Mouse (Mus musculus) ES-E14 (cell line): ENCODE measurements around the gene Dab2ip.

Experiments
- CHD2 ChIP-seq: IDR thresholded peaks from 2 replicates; pipeline ENCODE4 v1.6.1; 2014; ENCODE audit warnings: mild to moderate bottlenecking, low read depth, low read length, inconsistent platforms
- HCFC1 ChIP-seq: IDR thresholded peaks from 2 replicates; pipeline ENCODE4 v1.6.1; 2012; ENCODE audit warnings: low read length, inconsistent platforms, borderline replicate concordance; ENCODE audit not compliant: insufficient read depth
- MAFK ChIP-seq: IDR thresholded peaks from 2 replicates; pipeline ENCODE4 v1.6.1; 2014; ENCODE audit warnings: mild to moderate bottlenecking, low read depth, low read length, inconsistent platforms; ENCODE audit not compliant: insufficient read depth
- ZC3H11A ChIP-seq: IDR thresholded peaks from 2 replicates; pipeline ENCODE4 v1.6.1; 2012; ENCODE audit warnings: low read depth, mild to moderate bottlenecking, inconsistent platforms, low read length, borderline replicate concordance
- ZNF384 ChIP-seq: IDR thresholded peaks from 2 replicates; pipeline ENCODE4 v1.6.1; 2012; ENCODE audit warnings: low read depth, low read length, inconsistent platforms

DNA sequence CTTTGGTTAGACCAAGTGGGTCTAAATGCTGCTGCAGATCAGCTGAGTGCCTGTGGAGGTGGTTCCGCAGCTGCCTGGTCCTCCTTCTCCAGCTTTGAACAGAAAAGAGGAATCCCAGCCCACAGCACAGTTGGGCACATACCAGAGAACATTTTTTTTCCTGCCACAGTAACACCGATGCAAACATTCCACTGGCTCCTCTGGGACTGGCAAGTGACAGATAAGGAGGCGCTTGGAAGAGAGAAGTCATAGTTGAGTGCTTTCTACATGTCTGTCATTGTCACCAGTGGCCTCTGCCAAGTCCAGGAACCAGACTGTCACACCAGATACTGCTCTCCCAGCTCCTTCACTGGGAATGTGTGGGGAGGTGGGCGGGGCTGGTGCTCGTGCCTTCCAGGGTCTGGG lies 217.6 kb downstream of the Dab2ip start:
- TF ChIP-seq ZNF384 (no peak), MAFK (no peak), HCFC1 (no peak), CHD2 (no peak), ZC3H11A (no peak)
